Mouse (Mus musculus) layer of hippocampus, adult 18-20 months (tissue): ENCODE results near the gene Krt80. TPM values are rescaled to one million over a fixed set of nuclear protein-coding genes. Genes with fewer than 3 reads are reported as not detected.

ENCODE experiments used
- DNase-seq, 2 experiments: peaks; one replicate each; pipeline ENCODE4 v3.0.0; 2022; ENCODE audit warnings: low spot score in 2 of 2
- long read RNA-seq: library from polyadenylated mRNA; stranded (forward); transcript quantifications from one replicate; pipeline ENCODE4 v2.0.0, GENCODE M21; 2021
- total RNA-seq, 2 experiments: library from RNA; stranded (reverse); gene quantifications; 2 replicates each; pipeline ENCODE4 v1.2.3; 2021

Gene Krt80
- under 1 TPM; 0.25 to 0.40 TPM for total RNA-seq
- long read RNA-seq, partial matches to known transcripts: 1 of 1 reads
- long read RNA-seq, other reads (novel, unspliced or antisense): 0 of 1 reads

GRCm38 (mm10) chr15:101370101-101370911, at the start of gene Krt80:
Krt80 (minus strand) TSS chr15:101370162.
- DNase-seq: no peak

GRCm38 (mm10) chr15:101418950-101419349, 49.0 kb upstream of the Krt80 start:
- peak; percentile 13 to 26 for DNase-seq

DNA sequence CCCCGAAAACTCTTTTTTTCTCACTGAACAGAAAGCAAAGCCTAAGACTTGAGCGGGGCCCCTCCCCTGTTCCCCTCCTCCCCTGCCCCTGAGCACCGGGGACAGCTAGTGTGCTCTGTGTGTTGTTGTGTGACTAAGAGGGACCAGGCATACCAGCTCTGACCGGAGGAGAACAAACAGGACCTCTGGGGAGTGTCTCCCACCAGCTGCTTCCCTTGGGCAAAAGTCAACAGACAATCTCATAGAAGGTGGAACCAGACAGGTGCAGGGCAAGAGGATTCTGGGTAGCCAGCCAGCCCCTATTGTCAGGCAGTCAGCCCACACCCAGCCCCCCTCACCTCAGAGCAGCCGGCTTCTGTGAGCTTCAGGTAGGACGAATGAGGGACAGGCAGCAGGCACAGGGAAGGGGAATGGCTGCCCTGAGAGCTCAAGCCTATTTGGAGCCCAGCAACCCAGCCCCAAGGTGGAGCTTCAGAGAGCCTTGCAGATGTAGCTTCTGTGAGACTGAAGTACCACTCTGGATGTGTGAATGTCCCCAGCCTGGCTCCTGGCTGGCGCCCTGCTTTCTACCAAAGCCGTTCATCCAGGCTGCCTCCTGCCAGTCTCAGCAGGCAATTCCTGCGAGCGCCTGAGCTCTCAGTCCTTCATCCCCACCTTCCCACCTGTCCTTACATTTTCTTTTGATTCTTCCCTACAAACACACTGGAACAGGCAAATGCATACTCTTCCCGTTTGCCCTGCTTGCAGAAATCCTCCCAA, 45.0 kb upstream of the Krt80 start:
- DNase-seq: no peak

GRCm38 (mm10) chr15:101413916-101414635, 44.1 kb upstream of the Krt80 start:
- DNase-seq: no peak

DNA sequence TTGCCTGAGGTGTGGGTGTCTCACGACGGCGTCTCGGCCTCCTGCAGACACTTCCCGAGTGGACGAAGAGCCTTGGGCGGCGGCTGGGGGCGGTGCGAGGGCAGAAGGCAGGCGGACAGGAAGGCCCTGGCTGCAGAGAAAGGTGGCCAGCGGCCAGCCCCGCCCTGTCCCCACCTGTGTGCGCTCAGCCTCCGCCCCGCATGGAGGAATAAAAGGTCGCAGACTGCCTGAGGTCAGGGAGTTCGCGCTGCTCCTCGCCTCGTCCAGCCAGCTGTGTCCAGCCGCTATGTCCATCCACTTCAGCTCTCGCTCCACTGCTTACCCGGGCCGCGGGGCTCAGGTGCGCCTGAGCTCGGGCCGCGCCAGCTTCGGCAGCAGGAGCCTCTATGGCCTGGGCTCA, 42.2 kb upstream of the Krt80 start:
- no peak for DNase-seq

DNA sequence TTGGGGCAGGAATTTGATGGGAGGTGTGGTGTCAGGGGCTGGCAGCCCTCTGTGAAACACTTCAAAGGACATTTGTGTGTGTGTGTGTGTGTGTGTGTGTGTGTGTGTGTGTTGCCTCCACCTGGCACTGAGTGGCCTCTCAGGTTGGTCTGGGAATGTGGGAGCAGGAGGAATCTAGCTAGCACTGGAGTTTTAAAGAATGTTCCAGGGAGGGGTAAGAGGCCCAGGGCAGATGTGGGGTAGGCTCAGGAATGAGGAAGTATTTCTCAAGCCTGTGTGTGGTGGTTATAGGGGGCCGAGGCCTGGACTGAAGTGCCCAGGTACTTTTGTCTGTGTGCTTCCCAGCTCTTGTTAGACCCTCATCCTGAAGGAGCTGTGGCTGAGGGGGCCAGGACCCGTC, 40.8 kb upstream of the Krt80 start, which contains the start of gene Krt7:
Gene Krt7 (plus strand): TSS at position 269 of the 400 bp plus-strand sequence.
- DNase-seq: no peak

GRCm38 (mm10) chr15:101398269-101398668, 28.3 kb upstream of the Krt80 start:
- DNase-seq: no peak

DNA sequence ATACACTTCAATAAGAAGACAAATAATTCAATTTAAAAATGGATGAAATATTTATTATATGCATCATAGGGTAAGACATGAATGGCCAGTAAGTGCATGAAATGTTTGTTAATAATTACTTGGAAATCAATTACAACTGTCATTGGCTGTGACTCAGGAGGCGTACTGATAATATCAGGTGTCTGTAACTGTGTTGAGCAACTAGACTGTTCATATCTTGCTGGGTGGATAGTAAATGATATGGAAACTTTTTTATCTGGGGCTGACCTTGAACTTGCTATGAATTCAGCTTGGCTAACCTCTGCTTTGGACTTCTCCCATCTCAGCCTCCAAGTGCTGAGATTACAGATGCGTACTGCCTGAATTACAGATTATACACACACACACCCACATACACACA, 27.7 kb upstream of the Krt80 start:
- no peak for DNase-seq

DNA sequence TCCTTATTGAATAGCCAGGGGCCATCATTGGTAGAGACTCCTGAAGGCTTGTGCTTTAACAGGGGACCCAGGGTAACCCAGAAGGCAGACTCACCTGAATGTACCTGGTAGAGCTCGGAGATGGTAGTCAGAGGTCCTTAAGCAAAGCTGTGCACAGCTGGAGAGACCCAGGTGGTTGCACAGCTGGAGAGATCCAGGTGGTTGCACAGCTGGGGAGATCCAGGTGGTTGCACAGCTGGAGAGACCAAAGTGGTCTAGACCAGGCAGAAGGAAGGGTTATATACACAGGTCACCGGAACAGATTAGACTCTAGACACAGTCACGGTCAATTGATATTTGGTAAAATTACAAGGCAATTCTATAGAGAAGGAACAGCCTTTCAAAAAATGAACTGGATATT, 27.0 kb upstream of the Krt80 start:
- DNase-seq: no peak

DNA sequence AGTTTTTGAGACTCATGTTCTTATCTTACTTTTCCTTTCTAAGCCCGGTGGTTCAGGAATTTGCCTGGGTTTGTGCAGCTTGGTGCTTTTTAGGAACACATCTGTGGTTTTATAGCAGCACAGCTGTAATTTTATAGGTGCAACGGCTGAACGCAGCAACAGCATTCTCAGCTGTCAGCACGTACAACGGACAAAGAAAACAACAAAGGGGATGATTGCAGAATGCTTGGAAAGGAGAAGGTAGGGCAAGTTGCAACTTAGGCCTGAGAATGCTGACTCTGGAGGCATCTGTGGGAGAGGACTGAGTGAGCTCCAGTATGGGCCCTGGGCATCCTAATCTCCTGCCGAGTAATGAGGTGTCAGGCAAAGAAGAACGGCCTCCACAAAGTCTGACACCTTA, 26.5 kb upstream of the Krt80 start:
- no peak for DNase-seq

DNA sequence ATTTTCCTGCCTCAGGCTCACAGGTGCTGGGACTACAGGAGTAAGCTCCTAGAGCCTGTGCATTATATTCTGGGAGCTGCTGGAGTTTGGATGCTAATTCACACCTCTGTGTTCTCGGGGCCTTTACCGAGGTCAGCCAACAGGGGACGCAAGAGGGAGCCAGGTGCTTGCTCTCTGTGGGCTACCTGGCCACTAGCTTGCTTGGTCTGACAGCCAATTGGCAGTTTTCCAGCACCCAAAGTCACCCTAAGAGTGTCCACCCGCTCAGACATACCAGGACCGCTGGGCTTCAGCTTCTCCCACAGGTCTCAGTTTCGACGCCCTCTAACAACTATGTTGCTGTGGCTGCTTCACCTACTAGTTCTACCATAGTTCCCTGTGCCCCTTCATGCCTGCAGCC, 24.9 kb upstream of the Krt80 start:
- no peak for DNase-seq

DNA sequence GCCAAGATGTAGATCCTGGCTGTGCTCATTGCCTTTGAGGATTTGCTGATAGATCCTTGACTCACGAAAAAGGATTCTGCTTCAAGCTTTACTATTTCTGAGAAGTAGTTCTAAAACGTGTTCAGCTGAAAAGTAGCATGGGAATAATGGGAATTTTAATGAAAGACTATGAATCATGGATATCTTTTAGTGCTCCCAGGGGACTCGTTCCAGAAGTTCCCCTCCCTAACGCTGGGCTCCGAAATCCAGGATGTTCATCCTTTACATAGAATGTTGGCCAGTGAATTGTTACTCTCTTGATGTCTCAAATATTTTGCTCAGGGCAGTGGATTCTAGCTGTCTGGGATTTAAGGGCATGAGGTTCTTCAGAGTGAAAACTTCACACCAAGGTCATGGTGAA, 22.3 kb upstream of the Krt80 start:
- DNase-seq: no peak

GRCm38 (mm10) chr15:101390203-101390602, 20.2 kb upstream of the Krt80 start:
- DNase-seq: no peak

DNA sequence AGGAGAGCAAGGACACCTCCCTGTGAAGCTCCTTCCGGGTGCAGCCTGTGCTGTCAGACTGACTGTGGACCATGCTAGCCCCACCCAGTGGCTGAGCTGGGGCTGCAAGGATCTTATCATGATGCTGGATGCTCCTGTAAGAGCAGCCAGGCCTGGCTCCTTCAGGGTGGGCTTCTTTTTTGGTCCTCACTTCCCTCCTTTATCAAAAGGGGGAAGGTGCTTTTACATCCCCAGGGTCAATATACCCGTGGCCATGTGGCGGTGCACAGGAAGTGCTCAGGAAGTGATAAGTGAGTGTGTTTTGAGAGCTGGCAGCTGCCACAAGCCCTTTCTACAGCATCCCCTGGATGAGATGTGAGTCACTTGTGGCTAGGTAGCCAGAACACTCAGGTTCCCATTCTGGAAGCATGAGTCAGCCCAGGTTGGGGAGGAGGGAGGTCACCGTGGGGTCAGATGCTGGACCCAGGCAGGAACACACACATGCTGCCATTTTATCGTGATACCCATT, 18.1 kb upstream of the Krt80 start:
- DNase-seq: no peak

- DNase-seq: no peak
Measured at GRCm38 (mm10) chr15:101387176-101387575, 17.2 kb upstream of the Krt80 start.

- no peak for DNase-seq
Measured at GRCm38 (mm10) chr15:101385064-101385463, 15.1 kb upstream of the Krt80 start.

- DNase-seq: no peak
Measured at GRCm38 (mm10) chr15:101384610-101385009, 14.6 kb upstream of the Krt80 start.

GRCm38 (mm10) chr15:101382811-101383210, 12.8 kb upstream of the Krt80 start:
- no peak for DNase-seq

GRCm38 (mm10) chr15:101381758-101382157, 11.8 kb upstream of the Krt80 start:
- DNase-seq: no peak

GRCm38 (mm10) chr15:101378646-101379045, 8.7 kb upstream of the Krt80 start:
- DNase-seq: no peak

- no peak for DNase-seq
Measured at GRCm38 (mm10) chr15:101376776-101377061, 6.8 kb upstream of the Krt80 start.
